Mouse (Mus musculus) adipocyte (in vitro differentiated cells): ENCODE results near the gene Clec4a4.
"Not testable (repeated sequence)": the region's sequence is repeated elsewhere in the genome, so short reads cannot be mapped to it uniquely, and the experiment has no call there.

ENCODE experiments used
- DNase-seq: peaks from one replicate; pipeline ENCODE4 v3.0.0-alpha.2; 2016; ENCODE audit warnings: low spot score

The Clec4a4 gene

DNA sequence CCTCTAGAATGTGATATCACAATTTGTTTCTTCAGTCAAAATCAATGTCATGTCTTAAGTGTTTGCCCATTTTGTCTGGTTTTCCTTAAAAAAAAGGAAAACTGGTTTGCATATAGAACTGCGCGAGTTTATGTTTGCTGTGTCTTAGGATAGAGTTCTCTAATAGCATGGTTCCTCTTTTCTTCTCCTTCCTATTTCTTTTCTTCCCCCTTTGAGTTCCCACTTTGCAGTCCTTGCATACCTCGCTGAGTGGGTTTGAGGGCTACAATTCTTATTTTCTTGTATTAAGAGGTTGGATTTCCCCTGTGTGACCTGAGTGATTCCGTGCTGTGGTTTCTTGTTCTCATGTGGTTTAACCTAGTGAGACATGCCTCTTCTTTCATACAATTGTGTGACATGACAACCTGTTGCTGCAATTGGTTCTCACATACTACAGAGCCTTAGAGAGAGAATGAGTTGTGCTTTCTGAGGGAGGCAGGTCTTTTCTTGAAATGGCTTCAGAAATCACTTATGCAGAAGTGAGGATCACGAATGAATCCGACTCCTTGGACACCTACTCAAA, at the start of gene Clec4a4:
Gene Clec4a4 (plus strand): TSS at position 492 of the 562 bp plus-strand sequence.
- DNase-seq = no peak

DNA sequence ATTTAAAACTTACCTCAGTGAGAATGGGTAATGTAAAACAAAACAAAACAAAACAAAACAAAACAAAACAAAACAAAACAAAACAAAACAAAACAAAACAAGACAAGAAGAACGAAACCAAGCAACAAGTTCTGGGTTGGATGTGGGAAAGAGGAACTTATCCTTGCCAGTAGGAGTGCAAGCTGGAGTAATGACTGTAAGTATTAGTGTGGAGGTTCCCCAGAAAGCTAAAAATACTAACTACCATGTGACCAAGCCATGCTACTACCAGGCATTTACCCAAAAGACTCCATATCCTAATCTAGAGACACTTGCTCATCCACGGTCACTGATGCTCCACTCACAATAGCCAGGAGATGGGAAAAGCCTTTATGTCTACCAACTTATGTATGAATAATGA, 43.4 kb upstream of the Clec4a4 start:
- no peak for DNase-seq

DNA sequence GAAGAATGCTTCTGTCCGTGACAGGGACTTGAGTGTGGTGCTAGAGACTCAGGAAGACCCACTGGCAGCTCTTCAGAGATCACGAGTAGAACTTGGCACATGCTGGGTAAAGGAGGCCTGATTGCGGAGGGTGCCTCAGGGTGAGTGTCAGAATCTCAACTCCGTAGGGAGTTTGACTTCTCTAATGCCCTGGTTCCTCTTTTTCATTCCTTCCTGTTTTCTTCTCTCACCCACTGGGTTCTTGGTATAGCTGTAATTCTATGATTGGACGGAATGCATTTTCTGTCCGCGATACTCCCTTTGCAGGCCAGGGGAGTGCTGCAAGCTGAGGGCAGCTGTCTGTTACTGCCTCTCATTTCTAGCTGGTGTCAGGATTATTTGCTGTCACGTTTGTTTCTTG, 37.8 kb upstream of the Clec4a4 start, which contains the start of gene Clec4a3:
Gene Clec4a3 (plus strand): TSS at position 115 of the 400 bp plus-strand sequence.
- no peak for DNase-seq

DNA sequence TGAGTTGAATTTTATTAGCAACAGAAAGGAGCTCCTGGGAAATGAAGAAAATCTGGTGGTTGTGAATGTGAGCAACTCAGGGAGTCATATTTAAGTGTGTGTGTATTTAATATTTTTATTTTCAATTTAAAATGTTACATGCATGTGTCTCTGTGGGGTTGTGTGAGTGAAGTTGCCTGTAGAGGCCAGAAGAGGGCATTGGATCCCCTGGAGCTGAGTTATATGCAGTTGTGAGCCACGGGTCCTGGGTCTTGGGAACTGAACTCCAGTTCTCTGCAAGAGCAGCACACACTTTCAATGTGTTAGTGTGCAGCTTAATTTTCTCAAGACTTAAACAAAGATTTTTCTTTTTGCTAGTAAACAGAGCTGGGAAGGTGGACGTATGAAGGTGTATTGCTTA, 25.6 kb upstream of the Clec4a4 start:
- DNase-seq = no peak

DNA sequence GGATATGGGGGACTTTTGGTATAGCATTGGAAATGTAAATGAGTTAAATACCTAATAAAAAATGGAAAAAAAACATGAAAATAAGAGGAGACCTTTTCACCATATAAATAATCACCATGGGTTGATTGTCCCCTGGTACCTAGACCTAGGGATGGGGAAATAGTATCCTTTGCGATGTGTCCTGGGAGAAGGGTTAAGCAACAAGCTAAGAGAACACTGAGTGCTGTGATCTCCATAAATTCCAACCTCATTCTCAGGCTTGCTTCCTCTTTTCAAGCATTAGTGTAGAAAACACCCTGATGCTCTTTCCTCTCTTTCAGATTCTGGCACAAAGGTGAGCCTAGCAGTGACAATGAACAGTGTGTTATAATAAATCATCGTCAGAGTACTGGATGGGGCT, 21.1 kb upstream of the Clec4a4 start:
- no peak for DNase-seq

DNA sequence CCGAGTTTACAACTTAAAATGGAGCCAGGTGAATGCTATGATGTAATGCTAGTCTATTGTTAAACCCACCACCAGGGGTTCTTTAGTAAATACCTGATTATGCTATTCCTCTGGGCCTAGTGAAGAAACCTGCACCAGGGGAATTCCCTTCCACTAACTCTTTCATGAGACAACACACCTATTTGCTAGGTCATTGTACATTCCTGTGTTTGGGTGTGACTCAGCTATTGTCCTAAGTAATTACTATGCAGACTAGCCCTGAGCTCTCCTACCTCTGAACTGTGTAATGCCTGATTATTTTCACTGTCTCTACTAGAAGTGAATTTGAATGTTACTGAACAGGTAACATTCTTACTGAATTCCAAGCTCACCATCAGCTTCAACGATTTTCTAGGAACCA, 14.5 kb downstream of the Clec4a4 start:
- not testable (repeated sequence) for DNase-seq

DNA sequence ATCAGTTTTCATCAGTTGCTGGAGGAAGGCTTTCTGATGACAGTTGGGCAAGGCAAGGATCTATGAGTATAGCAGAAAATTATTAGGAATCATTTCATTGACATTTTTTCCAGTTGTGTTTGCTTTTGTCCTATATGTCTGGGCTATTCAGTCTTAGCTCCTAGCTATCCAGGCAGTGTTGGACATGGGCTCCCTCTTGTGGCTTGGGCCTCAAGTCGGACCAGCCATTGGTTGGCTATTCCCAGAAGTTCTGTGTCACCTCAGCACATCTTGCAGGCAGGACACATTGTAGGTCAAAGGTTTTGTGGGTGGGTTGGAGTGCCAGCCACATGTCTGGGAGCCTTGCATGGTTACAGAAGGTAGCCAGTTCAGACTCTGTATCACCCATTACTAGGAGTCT, 15.4 kb downstream of the Clec4a4 start:
- peak; percentile 52 for DNase-seq

DNA sequence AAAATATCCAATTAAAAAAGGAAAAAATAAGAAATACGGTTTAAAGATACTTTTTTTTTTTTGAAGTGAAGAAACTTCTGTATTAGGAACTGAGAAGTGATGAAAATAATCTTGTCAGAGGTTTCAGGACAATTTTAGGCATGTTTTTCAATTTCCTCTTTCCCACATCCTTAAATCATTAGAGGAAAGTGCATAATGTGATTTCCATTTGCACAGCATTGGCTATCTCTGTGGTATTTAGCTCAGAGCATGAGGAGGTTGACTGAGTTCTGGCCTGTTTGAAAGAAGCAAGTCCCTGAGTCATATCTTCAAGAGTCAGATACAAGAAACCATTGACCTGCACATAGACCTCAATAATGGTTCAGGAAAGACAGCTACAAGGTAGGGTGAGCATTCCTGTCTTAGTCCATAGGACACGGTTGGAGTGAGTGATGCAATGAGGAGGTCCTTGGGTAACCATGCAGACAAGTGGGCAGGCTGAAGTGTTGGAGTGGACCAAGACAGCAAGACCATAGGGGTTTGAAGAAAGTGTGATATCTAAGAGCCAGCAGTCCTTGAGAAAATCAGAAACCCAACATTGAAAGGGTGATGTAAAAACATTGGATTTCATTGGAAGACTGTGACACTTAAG, 59.7 kb downstream of the Clec4a4 start, which contains the start of gene Clec4b1:
Gene Clec4b1 (plus strand): TSS at position 221 of the 631 bp plus-strand sequence.
- DNase-seq = no peak
